Mouse (Mus musculus): Measurements from ENCODE around the gene Dusp9. TPM values are rescaled to one million over a fixed set of nuclear protein-coding genes. Genes with fewer than 3 reads are reported as not detected.

Gene Dusp9
- polyA plus RNA-seq, 1 experiment from 2014 or later = 1.1 TPM

DNA sequence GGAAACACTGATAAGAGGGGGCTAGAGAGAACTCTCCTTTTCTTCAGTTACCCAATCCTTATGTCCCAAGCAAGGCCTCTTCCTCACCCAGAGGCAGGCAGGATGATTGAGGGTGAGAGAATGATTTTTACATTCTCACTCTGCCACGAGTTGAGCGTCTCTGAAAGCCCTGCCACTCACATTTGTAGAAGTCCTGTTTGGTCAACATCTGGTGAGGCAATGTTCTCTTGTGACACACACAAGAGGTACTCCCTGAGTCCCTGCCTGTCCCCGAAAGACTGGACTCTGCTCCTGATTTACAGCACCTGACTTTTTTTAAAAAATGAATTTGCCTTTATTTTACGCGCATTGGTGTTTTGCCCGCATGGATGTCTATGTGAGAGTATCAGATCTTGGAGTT lies 14.2 kb downstream of the Dusp9 start:
- Histone ChIP-seq H3K4me3 (ENCODE audit: inconsistent target) (no peak overlapping the region), H3K36me3 (ENCODE audit: inconsistent target) (no peaks in the 10 kb centered on the region), H3K79me2 (ENCODE audit: inconsistent target) (no peaks in the 10 kb centered on the region), H3K27ac (no peak overlapping the region)
- 72% methylated on average over 6 of the region's 6 CpGs for WGBS (ENCODE audit: missing documents)

DNA sequence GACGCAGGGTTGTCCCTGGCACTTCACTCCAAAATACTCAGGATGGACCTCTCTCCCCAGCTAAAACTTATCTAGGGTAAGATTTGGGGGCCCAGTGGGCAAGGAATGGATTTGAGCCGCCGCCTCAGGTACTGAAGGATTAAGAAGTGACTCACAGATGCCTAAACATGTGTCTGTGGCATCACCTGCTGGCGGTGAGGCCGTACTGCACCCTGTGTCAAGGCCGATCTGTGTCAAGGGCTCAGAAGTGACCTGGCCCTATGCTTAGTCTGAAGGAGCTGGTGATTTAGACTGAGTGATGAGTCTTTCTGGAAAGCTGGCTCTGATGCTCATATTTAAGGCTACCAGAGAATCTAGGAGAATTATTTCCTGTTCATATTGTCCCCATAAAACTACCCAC lies 15.0 kb downstream of the Dusp9 start:
- WGBS (ENCODE audit: missing documents) = 34% methylated on average over 4 of the region's 6 CpGs
- H3K4me3 ChIP-seq (ENCODE audit: inconsistent target) = no peak overlapping the region
- no peaks in the 10 kb centered on the region for H3K79me2 ChIP-seq (ENCODE audit: inconsistent target)
- no peak overlapping the region for H3K27ac ChIP-seq
- no peaks in the 10 kb centered on the region for H3K36me3 ChIP-seq (ENCODE audit: inconsistent target)

DNA sequence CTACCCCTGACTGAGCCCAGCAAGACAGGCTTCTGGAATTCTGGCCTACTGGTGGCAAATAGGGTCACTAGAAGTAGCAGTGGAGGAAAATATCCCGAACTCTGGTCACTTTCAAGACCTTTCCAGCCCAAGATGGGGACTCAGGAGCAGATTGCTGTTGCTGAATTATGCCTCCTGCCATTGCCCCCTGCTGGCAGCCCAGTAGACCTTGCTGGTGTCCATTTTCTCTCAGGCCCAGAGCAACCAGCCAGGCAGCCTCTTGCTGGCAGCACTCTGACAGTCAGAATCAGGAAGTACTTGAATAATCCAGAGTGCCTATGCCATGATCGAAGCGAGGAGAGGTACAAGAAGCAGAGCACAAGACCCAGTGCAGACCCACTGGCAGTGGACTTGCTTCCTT lies 16.3 kb downstream of the Dusp9 start:
- 44% methylated on average over 3 of the region's 3 CpGs for WGBS (ENCODE audit: missing documents)
- Histone ChIP-seq H3K4me3 (ENCODE audit: inconsistent target) (no peak overlapping the region), H3K27ac (no peak overlapping the region), H3K79me2 (ENCODE audit: inconsistent target) (no peaks in the 10 kb centered on the region), H3K36me3 (ENCODE audit: inconsistent target) (no peaks in the 10 kb centered on the region)

DNA sequence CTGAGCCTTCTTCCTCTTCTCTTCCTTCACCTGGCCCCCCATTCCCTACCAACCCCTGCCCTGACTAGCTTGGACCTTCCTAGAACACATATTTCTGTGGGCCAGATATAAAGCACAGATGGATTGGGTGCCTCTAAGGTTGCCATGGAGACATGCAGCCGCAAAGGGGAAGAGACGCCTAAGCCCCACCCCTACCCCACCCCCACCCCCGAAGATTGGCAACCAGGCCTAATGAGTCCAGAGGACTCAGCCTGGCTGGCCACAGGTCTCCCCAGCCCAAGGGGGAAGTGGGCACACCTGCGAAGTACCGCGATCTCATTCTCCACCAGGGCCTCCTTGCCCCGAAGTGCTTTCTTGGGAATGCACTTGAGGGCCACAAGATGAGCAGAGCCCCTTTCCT lies 19.2 kb downstream of the Dusp9 start:
- Histone ChIP-seq H3K4me3 (ENCODE audit: inconsistent target) (no peak overlapping the region), H3K79me2 (ENCODE audit: inconsistent target) (no peaks in the 10 kb centered on the region), H3K27ac (no peak overlapping the region), H3K36me3 (ENCODE audit: inconsistent target) (no peaks in the 10 kb centered on the region)
- 40% methylated on average over 6 of the region's 7 CpGs for WGBS (ENCODE audit: missing documents)

DNA sequence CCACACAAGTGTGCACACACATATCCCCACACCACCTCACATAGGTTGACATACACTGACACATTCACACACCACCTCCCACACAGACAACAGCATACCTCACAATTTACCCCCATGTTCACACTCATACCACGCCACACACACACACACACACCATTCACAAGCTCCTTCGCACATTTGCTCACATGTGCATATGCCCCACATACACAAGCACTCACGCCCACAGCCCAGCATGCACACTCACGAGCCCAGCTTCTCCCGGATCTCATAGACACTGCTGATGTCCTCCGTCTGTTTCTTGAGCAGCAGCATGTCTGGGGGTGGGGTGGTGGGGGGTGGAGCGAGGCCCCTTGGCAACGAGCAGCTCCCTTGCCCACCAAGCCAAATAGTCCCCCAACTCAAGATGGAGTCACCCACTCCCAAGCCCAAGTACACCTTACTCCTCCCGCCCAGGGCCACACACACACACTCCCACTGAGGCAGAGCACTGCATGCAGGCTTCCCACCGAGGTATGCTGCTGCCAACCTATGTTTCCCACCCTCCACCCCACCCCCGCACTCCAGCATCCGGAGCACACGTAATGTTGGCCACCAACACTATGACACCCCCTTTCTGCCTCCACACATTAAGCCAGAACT lies 19.8 kb downstream of the Dusp9 start:
- Histone ChIP-seq H3K36me3 (ENCODE audit: inconsistent target) (no peaks in the 10 kb centered on the region), H3K4me3 (ENCODE audit: inconsistent target) (no peak overlapping the region), H3K79me2 (ENCODE audit: inconsistent target) (no peaks in the 10 kb centered on the region), H3K27ac (no peak overlapping the region)
- WGBS (ENCODE audit: missing documents) = 71% methylated on average over 6 of the region's 13 CpGs

DNA sequence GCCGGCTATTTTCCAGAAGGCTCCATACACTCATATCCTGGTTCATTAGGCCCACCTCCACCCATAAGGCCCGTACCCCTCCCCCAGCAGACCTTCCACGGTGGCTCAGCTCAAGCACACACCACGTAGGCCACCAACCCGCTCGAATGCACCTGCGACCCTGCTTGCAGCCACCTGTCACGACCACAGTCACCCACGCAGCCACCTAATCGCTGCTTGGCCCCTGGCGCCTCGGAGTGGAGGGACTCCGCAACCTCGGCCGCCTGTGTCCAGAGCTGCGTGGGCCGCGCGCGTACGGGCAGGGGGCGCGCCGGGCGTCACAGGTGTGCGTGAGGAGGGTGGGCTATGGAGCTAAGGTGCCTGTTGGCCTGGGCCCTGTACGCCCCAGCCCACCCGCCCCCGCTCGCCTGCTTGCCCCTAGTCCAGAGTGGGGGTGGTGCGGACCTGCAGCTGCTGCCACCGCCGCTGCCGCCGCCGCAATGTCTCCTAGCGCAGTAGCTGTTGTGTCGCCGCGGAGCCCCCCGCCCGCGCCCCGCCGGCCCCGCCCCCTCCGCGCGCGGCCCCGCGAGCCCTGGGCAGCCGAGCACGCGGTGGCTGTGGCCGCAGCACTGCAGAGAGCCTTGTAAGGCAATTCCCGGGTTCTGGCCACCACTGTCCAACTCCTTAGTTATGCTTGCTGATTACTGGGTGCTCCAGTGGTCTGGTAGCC lies 20.5 kb downstream of the Dusp9 start, which contains the start of gene Pnck:
Gene Pnck (minus strand): TSS at position 543 of the 709 bp plus-strand sequence.
- WGBS (ENCODE audit: missing documents) = 29% methylated on average over 37 of the region's 57 CpGs

DNA sequence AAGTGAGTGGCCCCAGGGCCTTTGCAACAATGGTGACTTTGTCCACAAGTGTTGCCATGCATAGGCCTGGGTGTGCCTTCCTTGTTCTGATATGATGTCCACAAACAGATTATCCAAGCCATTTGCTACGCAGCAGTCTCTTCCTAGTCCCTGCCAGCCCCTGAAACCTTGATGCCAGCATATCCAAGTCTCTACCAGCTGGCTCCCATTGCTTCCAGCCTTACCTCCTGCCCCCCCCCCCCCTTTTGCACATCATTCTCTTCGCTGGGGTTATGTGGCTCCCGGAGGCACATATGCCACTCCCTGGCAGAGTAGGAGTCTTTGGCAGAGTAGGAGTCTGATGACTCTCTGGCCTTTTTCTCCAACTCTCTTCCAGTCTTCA lies 21.1 kb downstream of the Dusp9 start:
- 83% methylated on average over 1 of the region's 3 CpGs for whole genome bisulfite sequencing (ENCODE audit: missing documents)
- Histone ChIP-seq H3K79me2 (ENCODE audit: inconsistent target) (no peaks in the 10 kb centered on the region), H3K36me3 (ENCODE audit: inconsistent target) (no peaks in the 10 kb centered on the region), H3K27ac (no peak overlapping the region), H3K4me3 (ENCODE audit: inconsistent target) (no peak overlapping the region)

More for the DNA sequence above, 20.5 kb downstream of the Dusp9 start, which contains the start of gene Pnck:
- no peaks in the 10 kb centered on the region for H3K36me3 ChIP-seq (ENCODE audit: inconsistent target)
- H3K4me3 ChIP-seq (ENCODE audit: inconsistent target) = no peak within 1 kb of the TSS
- no peaks in the 10 kb centered on the region for H3K79me2 ChIP-seq (ENCODE audit: inconsistent target)
- no peak within 1 kb of the TSS for H3K27ac ChIP-seq

DNA sequence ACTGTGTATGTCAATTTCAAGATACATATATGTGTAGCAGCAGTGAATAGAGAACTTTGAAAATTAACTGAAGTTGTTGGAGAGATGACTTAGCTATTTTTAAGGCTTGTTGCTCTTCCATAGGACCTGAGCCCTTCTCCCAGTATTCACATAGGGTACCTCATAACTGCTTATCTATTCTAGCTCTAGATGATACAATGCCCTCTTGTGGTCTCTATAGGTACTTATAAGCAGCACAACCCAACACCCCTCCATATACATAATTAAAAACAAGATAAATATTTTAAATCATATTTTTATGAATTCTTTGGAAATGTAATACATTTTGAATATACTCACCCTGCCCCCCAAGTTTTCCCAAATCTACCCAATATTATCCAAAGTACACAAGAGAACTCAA lies 23.9 kb downstream of the Dusp9 start:
- Histone ChIP-seq H3K36me3 (ENCODE audit: inconsistent target) (no peaks in the 10 kb centered on the region), H3K4me3 (ENCODE audit: inconsistent target) (no peak overlapping the region), H3K27ac (no peak overlapping the region), H3K79me2 (ENCODE audit: inconsistent target) (no peaks in the 10 kb centered on the region)

DNA sequence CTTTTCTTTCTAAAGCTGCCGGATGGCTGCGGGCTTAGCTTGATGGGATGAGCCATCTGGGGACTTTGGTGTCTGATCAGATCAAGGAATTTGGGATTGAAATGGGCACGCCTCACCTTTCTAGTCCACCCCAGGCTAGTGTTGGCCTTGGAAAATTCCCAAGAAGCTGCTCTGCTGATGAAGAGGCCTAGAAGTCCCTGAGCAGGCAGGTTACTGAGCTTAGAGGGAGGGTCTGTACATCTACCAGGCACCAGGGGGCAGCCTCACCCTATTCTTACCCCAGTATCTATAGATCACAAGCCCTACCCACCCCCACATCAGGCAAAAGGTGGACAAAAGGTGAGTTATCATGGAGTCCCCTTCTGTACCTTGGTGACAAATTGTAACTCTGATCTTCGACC lies 32.8 kb downstream of the Dusp9 start:
- no peaks in the 10 kb centered on the region for H3K36me3 ChIP-seq (ENCODE audit: inconsistent target)
- H3K79me2 ChIP-seq (ENCODE audit: inconsistent target) = peaks cover 12% of the 10 kb centered on the region
- no peak overlapping the region for H3K27ac ChIP-seq
- 78% methylated on average over 4 of the region's 4 CpGs for WGBS (ENCODE audit: missing documents)
- no peak overlapping the region for H3K4me3 ChIP-seq (ENCODE audit: inconsistent target)

DNA sequence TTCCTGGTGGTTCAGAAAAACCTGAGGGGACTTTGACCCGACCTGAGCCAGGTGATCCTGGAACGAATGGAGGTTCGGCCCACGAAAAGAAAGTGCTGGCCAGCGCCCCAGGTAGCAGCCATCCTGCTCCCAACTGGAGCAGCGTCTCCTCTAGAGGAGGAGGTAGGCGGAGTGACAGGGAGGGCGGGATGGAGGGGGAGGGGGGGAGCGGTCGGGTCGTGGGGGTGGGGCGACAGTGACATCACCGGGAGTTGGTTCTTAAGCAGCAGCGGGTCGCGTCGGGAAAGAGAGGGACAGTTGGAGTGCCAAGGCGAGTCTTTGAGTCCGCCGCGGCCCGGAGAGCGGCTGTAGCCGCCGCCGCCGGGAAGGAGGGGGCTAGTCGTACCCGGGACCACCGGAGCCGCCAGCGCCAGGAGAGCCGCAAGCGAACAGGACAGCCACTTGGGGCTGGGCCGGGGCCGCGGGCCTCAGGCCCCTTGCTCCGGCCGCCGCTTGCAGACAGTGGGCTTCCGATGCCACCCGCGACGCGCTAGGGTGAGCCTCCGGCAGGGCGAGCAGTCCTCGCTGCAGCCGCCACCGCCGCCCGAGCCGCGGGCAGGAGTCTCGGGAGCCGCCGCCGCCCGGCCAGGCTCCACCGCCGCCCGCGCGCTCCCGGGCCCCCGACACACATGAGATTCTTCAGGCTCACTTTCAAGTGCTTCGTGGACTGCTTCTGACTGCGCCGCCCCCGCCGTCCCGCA lies 33.8 kb downstream of the Dusp9 start, which contains the start of gene Slc6a8:
Gene Slc6a8 (plus strand): TSS at position 272 of the 740 bp plus-strand sequence.
- H3K36me3 ChIP-seq (ENCODE audit: inconsistent target) = no peaks in the 10 kb centered on the region
- peaks cover 12% of the 10 kb centered on the region for H3K79me2 ChIP-seq (ENCODE audit: inconsistent target)
- WGBS (ENCODE audit: missing documents) = 16% methylated on average over 27 of the region's 72 CpGs
- H3K27ac ChIP-seq = peak within 1 kb of the TSS; percentile 66
- peak within 1 kb of the TSS; percentile 35 for H3K4me3 ChIP-seq (ENCODE audit: inconsistent target)

DNA sequence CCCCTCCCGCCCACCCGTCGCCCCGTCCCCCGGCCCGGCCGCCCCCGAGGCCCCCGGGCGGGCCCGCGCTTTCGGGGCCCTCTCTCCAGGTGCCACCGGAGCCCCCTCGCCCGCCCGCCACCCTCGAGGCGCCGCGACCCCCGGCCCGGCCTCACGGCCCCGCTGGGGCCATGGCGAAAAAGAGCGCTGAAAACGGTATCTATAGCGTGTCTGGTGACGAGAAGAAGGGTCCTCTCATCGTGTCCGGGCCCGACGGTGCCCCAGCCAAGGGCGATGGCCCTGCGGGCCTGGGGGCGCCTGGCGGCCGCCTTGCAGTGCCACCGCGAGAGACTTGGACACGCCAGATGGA lies 34.4 kb downstream of the Dusp9 start:
- Histone ChIP-seq H3K27ac (no peak overlapping the region), H3K36me3 (ENCODE audit: inconsistent target) (no peaks in the 10 kb centered on the region), H3K4me3 (ENCODE audit: inconsistent target) (peak overlapping the region; percentile 35), H3K79me2 (ENCODE audit: inconsistent target) (peaks cover 12% of the 10 kb centered on the region)
- 26% methylated on average over 15 of the region's 42 CpGs for WGBS (ENCODE audit: missing documents)

DNA sequence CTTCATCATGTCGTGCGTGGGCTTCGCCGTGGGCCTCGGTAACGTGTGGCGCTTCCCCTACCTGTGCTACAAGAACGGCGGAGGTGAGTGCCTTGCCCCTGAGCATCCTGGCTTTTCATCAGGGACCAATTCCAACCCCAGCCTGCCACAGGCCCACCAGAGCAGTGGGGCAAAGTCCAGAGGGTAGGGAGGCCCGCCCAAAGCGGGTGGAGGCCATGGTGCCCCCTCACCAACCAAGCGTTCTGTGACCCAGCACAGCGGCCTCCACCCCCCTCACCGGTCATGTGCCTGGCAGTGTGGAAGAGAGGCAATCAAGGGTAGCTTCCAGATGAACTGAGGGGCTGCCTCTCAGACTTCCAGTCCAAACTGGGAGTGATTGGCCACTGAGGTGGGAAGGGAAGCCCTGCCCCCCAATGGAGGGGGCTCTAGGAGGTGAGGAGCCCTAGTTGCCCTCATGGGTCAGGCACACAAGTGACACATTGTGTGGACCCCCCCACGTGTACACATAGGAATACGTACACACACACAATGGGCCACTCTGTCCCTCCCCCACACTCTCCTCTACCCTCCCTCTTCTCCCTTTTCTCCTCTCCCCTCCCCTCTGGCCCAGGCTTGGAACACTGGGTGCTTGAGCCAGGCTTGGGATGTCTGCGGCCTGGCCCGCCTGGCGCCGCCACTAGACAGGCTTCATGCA lies 34.9 kb downstream of the Dusp9 start:
- H3K27ac ChIP-seq = peak overlapping the region; percentile 66
- WGBS (ENCODE audit: missing documents) = 68% methylated on average over 19 of the region's 20 CpGs
- H3K4me3 ChIP-seq (ENCODE audit: inconsistent target) = peak overlapping the region; percentile 35
- no peaks in the 10 kb centered on the region for H3K36me3 ChIP-seq (ENCODE audit: inconsistent target)
- H3K79me2 ChIP-seq (ENCODE audit: inconsistent target) = peaks cover 12% of the 10 kb centered on the region

DNA sequence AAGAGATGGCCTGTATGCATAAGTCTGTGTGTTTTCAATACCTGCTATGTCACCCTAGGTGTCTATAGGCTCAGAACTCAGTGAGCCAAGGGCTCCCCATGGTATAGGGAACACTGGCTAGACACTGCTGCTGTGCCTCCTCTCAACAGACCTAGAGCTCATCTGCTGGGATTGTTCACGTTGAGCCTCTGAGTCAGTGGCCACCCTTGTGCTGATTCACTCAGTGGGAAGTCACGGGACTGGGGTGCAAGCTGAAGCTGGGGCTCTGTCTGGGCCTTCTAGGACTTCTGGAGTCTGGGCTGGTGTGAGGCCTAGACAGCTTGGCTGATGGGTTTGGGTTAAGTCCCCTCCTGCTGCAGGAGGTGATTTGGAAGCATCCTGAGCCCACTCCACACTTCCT lies 36.0 kb downstream of the Dusp9 start:
- 36% methylated on average over 2 of the region's 2 CpGs for WGBS (ENCODE audit: missing documents)
- H3K79me2 ChIP-seq (ENCODE audit: inconsistent target) = peaks cover 12% of the 10 kb centered on the region
- H3K27ac ChIP-seq = peak overlapping the region; percentile 66
- H3K4me3 ChIP-seq (ENCODE audit: inconsistent target) = peak overlapping the region; percentile 35; the same call in 1 of the 2 replicates
- no peaks in the 10 kb centered on the region for H3K36me3 ChIP-seq (ENCODE audit: inconsistent target)

DNA sequence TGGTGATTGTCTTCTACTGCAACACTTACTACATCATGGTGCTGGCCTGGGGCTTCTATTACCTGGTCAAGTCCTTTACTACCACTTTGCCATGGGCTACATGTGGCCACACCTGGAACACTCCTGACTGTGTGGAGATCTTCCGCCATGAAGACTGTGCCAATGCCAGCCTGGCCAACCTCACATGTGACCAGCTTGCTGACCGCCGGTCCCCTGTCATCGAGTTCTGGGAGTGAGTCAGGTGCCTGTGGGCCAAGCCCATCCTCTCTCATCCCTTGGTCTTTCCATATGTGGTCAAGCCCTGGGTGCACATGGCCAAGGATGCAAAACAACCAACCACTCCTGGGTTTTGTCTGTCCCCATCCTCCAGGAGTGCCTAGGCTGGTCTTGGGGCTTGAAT lies 37.4 kb downstream of the Dusp9 start:
- no peaks in the 10 kb centered on the region for H3K36me3 ChIP-seq (ENCODE audit: inconsistent target)
- 95% methylated on average over 4 of the region's 4 CpGs for WGBS (ENCODE audit: missing documents)
- no peak overlapping the region for H3K27ac ChIP-seq

More for the DNA sequence above, 37.4 kb downstream of the Dusp9 start:
- peaks cover 12% of the 10 kb centered on the region for H3K79me2 ChIP-seq (ENCODE audit: inconsistent target)
- H3K4me3 ChIP-seq (ENCODE audit: inconsistent target) = no peak overlapping the region
